In the genomic region with DNA sequence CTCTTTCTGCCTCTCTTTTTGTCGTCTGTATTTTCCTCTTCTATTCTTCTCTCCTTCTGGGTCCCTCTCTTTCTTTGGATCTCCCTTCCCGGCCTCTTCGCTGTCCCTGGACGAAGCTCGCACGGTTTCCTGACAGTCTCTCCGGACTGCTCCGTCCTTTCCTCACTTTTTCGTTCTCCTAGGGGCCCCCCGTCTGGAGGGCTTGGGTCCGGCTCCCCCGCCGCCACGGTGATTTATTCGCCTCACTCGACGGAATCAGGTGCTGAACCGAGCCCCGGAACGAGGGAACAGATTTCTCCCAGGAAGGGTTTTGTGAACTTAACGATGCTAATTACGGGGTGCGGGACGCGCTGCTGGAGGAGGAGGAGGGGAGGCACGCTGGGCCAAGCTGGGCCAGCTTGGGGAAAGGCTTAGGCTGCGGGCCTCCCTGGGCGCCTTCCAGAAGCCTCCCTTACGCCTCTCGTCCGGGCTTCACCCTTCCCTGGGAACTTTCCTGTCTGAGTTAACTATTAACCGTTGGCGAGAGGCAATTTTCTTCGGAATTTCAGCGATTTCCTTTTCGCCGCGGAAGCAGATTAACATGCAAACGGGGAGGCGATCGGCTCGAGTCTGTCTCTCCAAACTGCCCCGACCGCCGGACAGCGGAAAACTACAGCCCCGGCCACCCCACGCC, we compare ENCODE assay signal across 8 mouse cellular contexts. TPM values are rescaled to one million over a fixed set of nuclear protein-coding genes. Genes with fewer than 3 reads are reported as not detected.
DNase-seq lines count a peak whose midpoint lies in the region; ATAC-seq and TF ChIP-seq lines count a peak whose summit lies in the region.

No protein-coding gene starts in this region.

- TF ChIP-seq POLR2A in limb, embryonic 14.5 days (IDR thresholded peaks at IDR 0.05; ENCODE audit: borderline replicate concordance, extremely low read depth, insufficient read depth, insufficient read length) = no peak

- no peak for TF ChIP-seq CTCF in lung, postnatal 0 days (IDR thresholded peaks at IDR 0.05)
- no peak for TF ChIP-seq CTCF in stomach, postnatal 0 days (IDR thresholded peaks at IDR 0.05; ENCODE audit: low read depth)

- TF ChIP-seq EP300 in lung, postnatal 0 days (IDR thresholded peaks at IDR 0.05) = no peak
- no peak for TF ChIP-seq EP300 in stomach, postnatal 0 days (optimal IDR thresholded peaks at IDR 0.05)

- WGBS in lung, postnatal 0 days = 1% methylated on average over 48 of the region's 48 CpGs
- WGBS in hindbrain, embryonic 15.5 days = under 1% methylated on average over 48 of the region's 48 CpGs
- under 1% methylated on average over 48 of the region's 48 CpGs for WGBS in limb, embryonic 14.5 days
- WGBS in stomach, postnatal 0 days = 2% methylated on average over 48 of the region's 48 CpGs

- peaks cover 67% of the 10 kb centered on the region for H3K27me3 ChIP-seq in lung, postnatal 0 days (replicated peaks; ENCODE audit: insufficient read depth, low read length)
- peaks cover 82% of the 10 kb centered on the region for H3K27me3 ChIP-seq in hindbrain, embryonic 15.5 days
- H3K27me3 ChIP-seq in limb, embryonic 14.5 days (ENCODE audit: control insufficient read depth, insufficient read depth, low read length) = peaks cover 96% of the 10 kb centered on the region
- H3K27me3 ChIP-seq in stomach, postnatal 0 days (ENCODE audit: control insufficient read depth, insufficient read depth, low read length) = peaks cover 9% of the 10 kb centered on the region; the same call in 1 of the 2 replicates

- no peak for ATAC-seq in lung, postnatal 0 days
- ATAC-seq in hindbrain, embryonic 15.5 days (ENCODE audit: low FRiP score, low read depth) = no peak
- no peak for ATAC-seq in limb, embryonic 14.5 days (ENCODE audit: low FRiP score, low read depth)
- no peak for ATAC-seq in stomach, postnatal 0 days (ENCODE audit: low FRiP score, low TSS enrichment)
- no peak for ATAC-seq in granulocyte monocyte progenitor cell, adult 5-6 weeks (replicated peaks; ENCODE audit: poor library complexity, severe bottlenecking)

- peak overlapping the region; percentile 20 for H3K4me3 ChIP-seq in lung, postnatal 0 days (ENCODE audit: low read depth, low read length)
- peak overlapping the region; percentile 8; the same call in 1 of the 2 replicates for H3K4me3 ChIP-seq in hindbrain, embryonic 15.5 days
- H3K4me3 ChIP-seq in limb, embryonic 14.5 days (replicated peaks; ENCODE audit: low read length) = peak overlapping the region; percentile 24
- peak overlapping the region; percentile 23 for H3K4me3 ChIP-seq in stomach, postnatal 0 days (ENCODE audit: low read depth, low read length)

- no peak overlapping the region for H3K9ac ChIP-seq in lung, postnatal 0 days (replicated peaks; ENCODE audit: low read depth)
- no peak overlapping the region for H3K9ac ChIP-seq in hindbrain, embryonic 15.5 days
- H3K9ac ChIP-seq in limb, embryonic 14.5 days (ENCODE audit: low read depth, low read length, severe bottlenecking) = no peak overlapping the region
- no peak overlapping the region for H3K9ac ChIP-seq in stomach, postnatal 0 days (ENCODE audit: low read length)

- H3K27ac ChIP-seq in lung, postnatal 0 days (ENCODE audit: low read length) = no peak overlapping the region
- 0 out of 2 replicates have a peak overlapping the region, but pooled peaks have one; percentile 20 for H3K27ac ChIP-seq in hindbrain, embryonic 15.5 days (replicated peaks)
- H3K27ac ChIP-seq in limb, embryonic 14.5 days (replicated peaks; ENCODE audit: low read depth, low read length) = no peak overlapping the region
- no peak overlapping the region for H3K27ac ChIP-seq in stomach, postnatal 0 days (replicated peaks)

- H3K36me3 ChIP-seq in lung, postnatal 0 days (ENCODE audit: insufficient read depth, low read length) = no peaks in the 10 kb centered on the region
- H3K36me3 ChIP-seq in hindbrain, embryonic 15.5 days = no peaks in the 10 kb centered on the region
- no peaks in the 10 kb centered on the region for H3K36me3 ChIP-seq in limb, embryonic 14.5 days (ENCODE audit: control insufficient read depth, insufficient read depth, low read length)
- no peaks in the 10 kb centered on the region for H3K36me3 ChIP-seq in stomach, postnatal 0 days (ENCODE audit: control insufficient read depth, insufficient read depth, low read length)

- no peaks in the 10 kb centered on the region for H3K9me3 ChIP-seq in lung, postnatal 0 days (ENCODE audit: low read length)
- H3K9me3 ChIP-seq in hindbrain, embryonic 15.5 days = no peaks in the 10 kb centered on the region
- H3K9me3 ChIP-seq in limb, embryonic 14.5 days (ENCODE audit: control insufficient read depth, low read length) = no peaks in the 10 kb centered on the region
- no peaks in the 10 kb centered on the region for H3K9me3 ChIP-seq in stomach, postnatal 0 days (ENCODE audit: control insufficient read depth, low read length)

- DNase-seq in lung, postnatal 0 days (ENCODE audit: low spot score) = no peak
- no peak for DNase-seq in lung, postnatal 25 days (ENCODE audit: low spot score)
- no peak for DNase-seq in limb, embryonic 14.5 days (ENCODE audit: low spot score)
- DNase-seq in stomach, postnatal 0 days (ENCODE audit: low spot score) = peak; percentile 18
- DNase-seq in left cerebral cortex, adult 11 months (ENCODE audit: low spot score) = no peak
- no peak for DNase-seq in thymus, postnatal 25 days

- H3K4me2 ChIP-seq in lung, postnatal 0 days (replicated peaks; ENCODE audit: low read depth, low read length) = peak overlapping the region; percentile 49
- H3K4me2 ChIP-seq in hindbrain, embryonic 15.5 days = peak overlapping the region; percentile 42
- peak overlapping the region; percentile 35 for H3K4me2 ChIP-seq in limb, embryonic 14.5 days (replicated peaks; ENCODE audit: low read depth, low read length, severe bottlenecking)
- peak overlapping the region; percentile 21 for H3K4me2 ChIP-seq in stomach, postnatal 0 days (replicated peaks; ENCODE audit: low read depth)

- peaks cover 3% of the 10 kb centered on the region; the same call in 1 of the 2 replicates for H3K4me1 ChIP-seq in lung, postnatal 0 days (ENCODE audit: insufficient read depth, low read depth, low read length)
- H3K4me1 ChIP-seq in hindbrain, embryonic 15.5 days (replicated peaks) = peaks cover 14% of the 10 kb centered on the region
- H3K4me1 ChIP-seq in limb, embryonic 14.5 days (ENCODE audit: control insufficient read depth, insufficient read depth, low read length) = peaks cover 9% of the 10 kb centered on the region; the same call in 1 of the 2 replicates
- H3K4me1 ChIP-seq in stomach, postnatal 0 days (replicated peaks; ENCODE audit: control insufficient read depth, insufficient read depth) = no peaks in the 10 kb centered on the region

RNA-seq across cellular contexts. Expression of a gene that starts 14.6 kb away (rescaled TPM):
- polyA plus RNA-seq in lung, postnatal 0 days (2015; fragmentation: Nextera tagmentation; extraction: Ambion mirVana) = not detected in 2 replicates
- 12.3 and 15.5 TPM in 2 replicates for polyA plus RNA-seq in hindbrain, embryonic 15.5 days (2015; fragmentation: Nextera tagmentation; extraction: Ambion mirVana)
- polyA plus RNA-seq in limb, embryonic 14.5 days (2012; rRNA removed) = 0.05 and 0.10 TPM in 2 replicates
- polyA plus RNA-seq in limb, embryonic 14.5 days (2014; fragmentation: Nextera tagmentation; extraction: Ambion mirVana) = not detected in 2 replicates
- polyA plus RNA-seq in stomach, postnatal 0 days (2015; fragmentation: Nextera tagmentation; extraction: Ambion mirVana) = 0.05 TPM in 1 of 2 replicates, not detected in the other
- not detected in 2 replicates for total RNA-seq in granulocyte monocyte progenitor cell, adult 5-6 weeks (2014; fragmentation: Nextera tagmentation)
- total RNA-seq in granulocyte monocyte progenitor cell, adult 5-6 weeks (2017) = not detected in 2 replicates

Comparison
In these comparisons a context has a peak if more than half of its experiments do, and no peak if none do; other contexts are left out.
1. RNA of a gene that starts 14.6 kb away (polyA plus RNA-seq): 12.3 to 15.5 TPM in hindbrain, embryonic 15.5 days; 0.05 to 0.10 TPM in limb, embryonic 14.5 days, 0.05 TPM in stomach, postnatal 0 days and not detected in lung, postnatal 0 days; every median in the first group is over 10 times any median in the second.
2. Peak in every context shown above with its lines, with median percentiles within 50 percentile points of each other: H3K4me2 ChIP-seq and H3K4me3 ChIP-seq.